Mouse (Mus musculus) liver, postnatal 0 days (tissue): ENCODE results near the gene Tspo. TPM values are rescaled to one million over a fixed set of nuclear protein-coding genes. Genes with fewer than 3 reads are reported as not detected.

ENCODE experiments used
- ATAC-seq: fragments of 200-750 bp; cut with Nextera tagmentation; 2 replicates; pipeline ENCODE4 v1.8.0; 2017; ENCODE audit warnings: mild to moderate bottlenecking, moderate library complexity
- DNase-seq: peaks from one replicate; pipeline ENCODE4 v3.0.0-alpha.2; 2016
- H3K27ac ChIP-seq: fragments of 300-500 bp; sonication (generic); 2 replicates; pipeline ENCODE4 v1.5.1; 2014; ENCODE audit warnings: antibody characterized with exemption, moderate library complexity, mild to moderate bottlenecking, low read depth
- H3K27me3 ChIP-seq: fragments of 300-500 bp; sonication (generic); 2 replicates; pipeline ENCODE4 v1.6.1; 2014; ENCODE audit warnings: low read length, control low read depth, mixed read lengths; ENCODE audit not compliant: insufficient read depth
- H3K36me3 ChIP-seq: fragments of 300-500 bp; sonication (generic); replicated peaks from 2 replicates; pipeline ENCODE4 v1.6.1; 2014; ENCODE audit warnings: mild to moderate bottlenecking, control low read depth, low read length, moderate library complexity, mixed read lengths; ENCODE audit not compliant: insufficient read depth
- H3K4me1 ChIP-seq: fragments of 300-500 bp; sonication (generic); 2 replicates; pipeline ENCODE4 v1.6.1; 2014; ENCODE audit warnings: antibody characterized with exemption, mild to moderate bottlenecking, control low read depth; ENCODE audit not compliant: insufficient read depth
- H3K4me2 ChIP-seq: fragments of 300-500 bp; sonication (generic); 2 replicates; pipeline ENCODE4 v1.6.1; 2014; ENCODE audit warnings: low read depth, mild to moderate bottlenecking, low read length, moderate library complexity, mixed read lengths
- H3K4me3 ChIP-seq: fragments of 300-500 bp; sonication (generic); 2 replicates; pipeline ENCODE4 v1.5.1; 2014; ENCODE audit warnings: low read depth, low read length
- H3K9ac ChIP-seq: fragments of 300-500 bp; sonication (generic); replicated peaks from 2 replicates; pipeline ENCODE4 v1.6.1; 2014; ENCODE audit warnings: mild to moderate bottlenecking, moderate library complexity
- H3K9me3 ChIP-seq: fragments of 300-500 bp; sonication (generic); 2 replicates; pipeline ENCODE4 v1.6.1; 2016; ENCODE audit warnings: mild to moderate bottlenecking, control low read depth, low read length, mixed read lengths
- CTCF ChIP-seq: sonication (generic); IDR thresholded peaks from 2 replicates; pipeline ENCODE4 v1.5.1; 2016; ENCODE audit warnings: antibody characterized with exemption, low read depth
- EP300 ChIP-seq: IDR thresholded peaks from 2 replicates; pipeline ENCODE4 v1.6.1; 2016; ENCODE audit warnings: antibody characterized with exemption, low read depth, mild to moderate bottlenecking
- WGBS: fragments of 180-500 bp; shearing (Covaris S2); extraction: QIAGEN DNeasy Blood & Tissue Kit; methylation state at CpG from one replicate; pipeline ENCODE4 v1.1.7; 2014; ENCODE audit not compliant: insufficient replicate concordance; 5-methylcytosine and 5-hydroxymethylcytosine counted together
- polyA plus RNA-seq: library from polyadenylated mRNA; unstranded; fragments of >200 nt; fragmentation: Nextera tagmentation; extraction: Ambion mirVana; gene quantifications from 2 replicates; pipeline ENCODE4 v1.2.1, GENCODE M21; 2015

Tspo gene
- polyA plus RNA-seq, 1 experiment from 2014 or later, result 183 TPM

GRCm38 (mm10) chr15:83530233-83530632 lies 33.2 kb upstream of the Tspo start:
- no peak overlapping the region for H3K4me2 ChIP-seq
- DNase-seq (no peak), ATAC-seq (peak; percentile 11; the same call in 1 of the 2 replicates)
- H3K9me3 ChIP-seq, result no peaks in the 10 kb centered on the region
- 34% methylated on average over 9 of the region's 9 CpGs for WGBS
- H3K9ac ChIP-seq, result no peak overlapping the region
- H3K4me3 ChIP-seq, result no peak overlapping the region
- no peaks in the 10 kb centered on the region for H3K36me3 ChIP-seq
- H3K27me3 ChIP-seq, result peaks cover 35% of the 10 kb centered on the region
- H3K4me1 ChIP-seq, result peaks cover 36% of the 10 kb centered on the region
- peak overlapping the region; percentile 69 for H3K27ac ChIP-seq
- TF ChIP-seq CTCF (no peak), EP300 (no peak)

- peak; percentile 31; the same call in 1 of the 2 replicates for ATAC-seq
- H3K27ac ChIP-seq, result peak overlapping the region; percentile 69
Measured at GRCm38 (mm10) chr15:83530688-83531087, 32.7 kb upstream of the Tspo start.

GRCm38 (mm10) chr15:83531961-83532469 lies 31.4 kb upstream of the Tspo start:
- no peaks in the 10 kb centered on the region for H3K36me3 ChIP-seq
- no peak overlapping the region for H3K27ac ChIP-seq
- no peak overlapping the region for H3K4me2 ChIP-seq
- peaks cover 25% of the 10 kb centered on the region for H3K4me1 ChIP-seq
- TF ChIP-seq CTCF (peak; percentile 61), EP300 (no peak)
- ATAC-seq, result no peak
- H3K9ac ChIP-seq, result no peak overlapping the region
- peaks cover 17% of the 10 kb centered on the region for H3K27me3 ChIP-seq
- H3K9me3 ChIP-seq, result no peaks in the 10 kb centered on the region
- DNase-seq, result no peak
- WGBS, result 67% methylated on average over 5 of the region's 5 CpGs
- no peak overlapping the region for H3K4me3 ChIP-seq

More at GRCm38 (mm10) chr15:83530688-83531087, 32.7 kb upstream of the Tspo start:
- peaks cover 31% of the 10 kb centered on the region for H3K27me3 ChIP-seq
- peaks cover 36% of the 10 kb centered on the region for H3K4me1 ChIP-seq
- H3K36me3 ChIP-seq, result no peaks in the 10 kb centered on the region
- TF ChIP-seq EP300 (no peak), CTCF (no peak)
- no peak overlapping the region for H3K4me2 ChIP-seq
- no peak for DNase-seq
- H3K9ac ChIP-seq, result no peak overlapping the region
- H3K4me3 ChIP-seq, result no peak overlapping the region
- WGBS, result 40% methylated on average over 6 of the region's 6 CpGs
- H3K9me3 ChIP-seq, result no peaks in the 10 kb centered on the region

GRCm38 (mm10) chr15:83532606-83533005 lies 30.8 kb upstream of the Tspo start:
- Histone ChIP-seq H3K4me2 (no peak overlapping the region), H3K4me1 (peaks cover 20% of the 10 kb centered on the region), H3K9me3 (no peaks in the 10 kb centered on the region), H3K27me3 (peaks cover 13% of the 10 kb centered on the region), H3K9ac (no peak overlapping the region), H3K36me3 (no peaks in the 10 kb centered on the region), H3K4me3 (no peak overlapping the region), H3K27ac (no peak overlapping the region)
- 65% methylated on average over 7 of the region's 7 CpGs for WGBS
- DNase-seq (no peak), ATAC-seq (no peak)
- no peak for TF ChIP-seq EP300
- no peak for TF ChIP-seq CTCF

- Histone ChIP-seq H3K36me3 (no peaks in the 10 kb centered on the region), H3K27ac (no peak overlapping the region), H3K4me3 (no peak overlapping the region), H3K9ac (no peak overlapping the region), H3K27me3 (no peaks in the 10 kb centered on the region), H3K4me2 (no peak overlapping the region), H3K4me1 (peaks cover 11% of the 10 kb centered on the region), H3K9me3 (no peaks in the 10 kb centered on the region)
- no peak for DNase-seq
- ATAC-seq, result no peak
- TF ChIP-seq EP300 (no peak), CTCF (no peak)
- 62% methylated on average over 17 of the region's 17 CpGs for WGBS
Measured at GRCm38 (mm10) chr15:83534960-83535889, 28.2 kb upstream of the Tspo start.

GRCm38 (mm10) chr15:83535890-83536231 lies 27.5 kb upstream of the Tspo start:
- no peak for ATAC-seq
- no peak overlapping the region for H3K9ac ChIP-seq
- no peak overlapping the region for H3K4me3 ChIP-seq
- no peak overlapping the region for H3K4me2 ChIP-seq
- no peaks in the 10 kb centered on the region for H3K36me3 ChIP-seq
- H3K27me3 ChIP-seq, result no peaks in the 10 kb centered on the region
- H3K4me1 ChIP-seq, result peaks cover 5% of the 10 kb centered on the region
- TF ChIP-seq EP300 (no peak), CTCF (no peak)
- 69% methylated on average over 6 of the region's 6 CpGs for WGBS
- no peak for DNase-seq
- no peak overlapping the region for H3K27ac ChIP-seq
- H3K9me3 ChIP-seq, result no peaks in the 10 kb centered on the region
